Mouse (Mus musculus): ENCODE data around the gene Fam120b.

GRCm38 (mm10) chr17:15370401-15370800 is 25.6 kb upstream of the Fam120b start:
- TF ChIP-seq CTCF (conservative IDR thresholded peaks at IDR 0.05 in 1 of 2, IDR thresholded peaks at IDR 0.05 in 1 of 2; ENCODE audit: low read depth in 2 of 2, low read length in 2 of 2) (no peak), SIN3A (IDR thresholded peaks at IDR 0.05; ENCODE audit: low read length) (no peak), USF1 (IDR thresholded peaks at IDR 0.05; ENCODE audit: low read depth, low read length) (no peak), RCOR1 (conservative IDR thresholded peaks at IDR 0.05; ENCODE audit: low read depth, low read length) (no peak), MAFK (IDR thresholded peaks at IDR 0.05; ENCODE audit: insufficient replicate concordance, low read length) (no peak), MAX (IDR thresholded peaks at IDR 0.05; ENCODE audit: low read length) (no peak), SMC3 (IDR thresholded peaks at IDR 0.05; ENCODE audit: low read depth, low read length) (no peak), EP300 (IDR thresholded peaks at IDR 0.05; ENCODE audit: low read length) (no peak), POLR2A (IDR thresholded peaks at IDR 0.05; ENCODE audit: low read depth, low read length) (no peak)
